Mouse (Mus musculus): ENCODE data around the gene Ly6g6c. TPM values are rescaled to one million over a fixed set of nuclear protein-coding genes. Genes with fewer than 3 reads are reported as not detected.

The Ly6g6c gene
- polyA plus RNA-seq, 1 experiment from 2014 or later = 0.87 TPM

- H3K4me3 ChIP-seq = peak overlapping the region; percentile 76
- ATAC-seq (ENCODE audit: insufficient number of reproducible peaks, insufficient read depth, low FRiP score, low TSS enrichment, low read depth) = no peak
- H3K9ac ChIP-seq = peak overlapping the region; percentile 83
- WGBS = 57% methylated on average over 22 of the region's 22 CpGs
- H3K27me3 ChIP-seq = peaks cover 26% of the 10 kb centered on the region
- peaks cover 37% of the 10 kb centered on the region for H3K4me1 ChIP-seq
- H3K9me3 ChIP-seq = no peaks in the 10 kb centered on the region
- H3K27ac ChIP-seq = no peak overlapping the region; the same call in 1 of the 2 replicates
- peaks cover 59% of the 10 kb centered on the region for H3K36me3 ChIP-seq
- H3K4me2 ChIP-seq = peak overlapping the region; percentile 96
Observed at GRCm38 (mm10) chr17:35060737-35061297, 4.4 kb upstream of the Ly6g6c start.

GRCm38 (mm10) chr17:35061299-35061698 lies 3.9 kb upstream of the Ly6g6c start:
- H3K9me3 ChIP-seq = no peaks in the 10 kb centered on the region
- H3K9ac ChIP-seq = no peak overlapping the region
- peaks cover 37% of the 10 kb centered on the region for H3K4me1 ChIP-seq
- WGBS = 83% methylated on average over 8 of the region's 8 CpGs
- ATAC-seq (ENCODE audit: insufficient number of reproducible peaks, insufficient read depth, low FRiP score, low TSS enrichment, low read depth) = no peak
- peak overlapping the region; percentile 76 for H3K4me3 ChIP-seq
- H3K4me2 ChIP-seq = peak overlapping the region; percentile 96
- H3K27ac ChIP-seq = no peak overlapping the region
- peaks cover 31% of the 10 kb centered on the region for H3K27me3 ChIP-seq
- peaks cover 54% of the 10 kb centered on the region for H3K36me3 ChIP-seq

- no peak for ATAC-seq (ENCODE audit: insufficient number of reproducible peaks, insufficient read depth, low FRiP score, low TSS enrichment, low read depth)
- Histone ChIP-seq H3K9me3 (no peaks in the 10 kb centered on the region), H3K27ac (no peak overlapping the region), H3K4me1 (peaks cover 37% of the 10 kb centered on the region), H3K4me3 (no peak overlapping the region), H3K27me3 (peaks cover 51% of the 10 kb centered on the region), H3K9ac (no peak overlapping the region), H3K36me3 (peaks cover 34% of the 10 kb centered on the region), H3K4me2 (no peak overlapping the region)
- 98% methylated on average over 3 of the region's 3 CpGs for WGBS
Observed at GRCm38 (mm10) chr17:35063466-35063865, 1.7 kb upstream of the Ly6g6c start.

GRCm38 (mm10) chr17:35064378-35064877 lies 760 bp upstream of the Ly6g6c start:
- Histone ChIP-seq H3K4me1 (peaks cover 34% of the 10 kb centered on the region), H3K27ac (peak overlapping the region; percentile 45; the same call in 1 of the 2 replicates), H3K36me3 (peaks cover 32% of the 10 kb centered on the region), H3K27me3 (peaks cover 56% of the 10 kb centered on the region), H3K9ac (peak overlapping the region; percentile 58; the same call in 1 of the 2 replicates), H3K9me3 (no peaks in the 10 kb centered on the region), H3K4me2 (peak overlapping the region; percentile 66), H3K4me3 (peak overlapping the region; percentile 41)
- 27% methylated on average over 10 of the region's 10 CpGs for WGBS
- no peak for ATAC-seq (ENCODE audit: insufficient number of reproducible peaks, insufficient read depth, low FRiP score, low TSS enrichment, low read depth)

- peaks cover 23% of the 10 kb centered on the region for H3K36me3 ChIP-seq
- 42% methylated on average over 10 of the region's 10 CpGs for WGBS
- H3K9ac ChIP-seq = peak within 1 kb of the TSS; percentile 58
- peak within 1 kb of the TSS; percentile 41 for H3K4me3 ChIP-seq
- H3K27me3 ChIP-seq = peaks cover 56% of the 10 kb centered on the region
- peaks cover 20% of the 10 kb centered on the region for H3K4me1 ChIP-seq
- H3K27ac ChIP-seq = peak within 1 kb of the TSS; percentile 60; the same call in 1 of the 2 replicates
- H3K9me3 ChIP-seq = no peaks in the 10 kb centered on the region
- no peak for ATAC-seq (ENCODE audit: insufficient number of reproducible peaks, insufficient read depth, low FRiP score, low TSS enrichment, low read depth)
- peak within 1 kb of the TSS; percentile 66 for H3K4me2 ChIP-seq
Observed at GRCm38 (mm10) chr17:35066084-35066483, 896 bp downstream of the Ly6g6c start, which contains the start of gene Mpig6b. Gene Mpig6b (minus strand): TSS chr17:35066184.

- Histone ChIP-seq H3K36me3 (peaks cover 2% of the 10 kb centered on the region), H3K9me3 (no peaks in the 10 kb centered on the region), H3K4me1 (peaks cover 17% of the 10 kb centered on the region), H3K4me2 (no peak overlapping the region), H3K27ac (no peak overlapping the region), H3K27me3 (peaks cover 55% of the 10 kb centered on the region), H3K4me3 (no peak overlapping the region), H3K9ac (no peak overlapping the region)
- ATAC-seq (ENCODE audit: insufficient number of reproducible peaks, insufficient read depth, low FRiP score, low TSS enrichment, low read depth) = no peak
- 75% methylated on average over 17 of the region's 17 CpGs for WGBS
Observed at GRCm38 (mm10) chr17:35068213-35068914, 3.2 kb downstream of the Ly6g6c start.

DNA sequence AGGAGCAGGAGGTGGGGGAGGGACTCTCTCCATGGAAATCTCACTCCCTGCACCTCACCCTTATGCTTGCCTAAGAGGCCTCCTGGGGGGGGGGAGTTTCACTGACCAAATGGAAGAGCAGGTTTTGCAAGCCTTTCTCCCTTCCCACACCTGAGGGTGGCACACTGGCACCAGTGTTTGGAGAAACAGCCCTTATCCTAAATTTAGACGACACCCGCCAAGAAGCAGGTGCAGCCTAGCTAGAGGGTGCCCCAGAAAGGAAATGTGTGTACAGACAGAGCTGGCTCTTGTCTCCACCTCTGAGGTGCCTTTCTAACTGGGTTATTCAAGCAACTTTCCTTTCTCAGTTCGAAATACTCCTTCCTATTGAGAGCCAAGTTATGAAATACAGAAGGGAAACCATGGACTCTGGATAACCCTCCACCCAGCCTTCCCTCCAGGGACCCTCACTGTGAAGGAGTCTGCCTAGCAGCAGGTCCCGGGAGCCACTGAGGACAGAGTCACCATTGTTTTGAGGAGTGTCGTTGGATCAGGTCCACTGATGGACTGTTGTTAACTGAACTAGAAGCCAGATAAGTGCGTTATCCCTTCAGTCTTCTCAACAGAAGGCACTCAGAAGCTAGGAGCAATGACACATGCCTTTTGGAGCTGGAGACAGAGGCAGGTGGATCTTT lies 5.5 kb downstream of the Ly6g6c start:
- Histone ChIP-seq H3K27me3 (peaks cover 31% of the 10 kb centered on the region), H3K9ac (no peak overlapping the region), H3K4me1 (peaks cover 7% of the 10 kb centered on the region), H3K9me3 (no peaks in the 10 kb centered on the region), H3K4me2 (no peak overlapping the region), H3K4me3 (no peak overlapping the region), H3K27ac (no peak overlapping the region), H3K36me3 (no peaks in the 10 kb centered on the region)
- 31% methylated on average over 6 of the region's 6 CpGs for WGBS
- ATAC-seq (ENCODE audit: insufficient number of reproducible peaks, insufficient read depth, low FRiP score, low TSS enrichment, low read depth) = no peak

DNA sequence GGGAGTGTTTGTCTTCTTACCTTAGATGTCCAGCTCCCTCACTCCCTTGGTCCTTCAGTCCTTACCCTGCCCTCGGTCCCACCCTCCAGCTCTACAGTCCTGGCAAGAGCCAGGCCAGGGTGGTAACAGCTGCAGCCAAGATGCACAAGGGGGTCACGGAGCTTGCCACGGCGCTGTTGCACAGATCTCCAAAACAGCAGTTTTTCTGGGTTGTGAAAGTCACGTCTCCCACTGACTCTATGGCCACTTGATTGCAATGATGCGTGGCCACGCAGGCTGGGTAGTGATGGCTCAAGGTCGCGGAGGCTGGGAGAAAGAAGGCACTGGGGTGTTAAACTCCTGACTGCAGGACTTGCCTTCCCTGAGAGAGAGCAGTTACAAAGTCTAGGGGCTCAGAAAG lies 6.3 kb downstream of the Ly6g6c start:
- whole genome bisulfite sequencing = 83% methylated on average over 9 of the region's 9 CpGs

GRCm38 (mm10) chr17:35074097-35074496 lies 8.9 kb downstream of the Ly6g6c start:
- H3K27ac ChIP-seq = no peak overlapping the region
- no peak for ATAC-seq (ENCODE audit: insufficient number of reproducible peaks, insufficient read depth, low FRiP score, low TSS enrichment, low read depth)

More for the DNA sequence above, 6.3 kb downstream of the Ly6g6c start:
- no peak overlapping the region for H3K4me2 ChIP-seq
- H3K27ac ChIP-seq = no peak overlapping the region
- peaks cover 24% of the 10 kb centered on the region for H3K27me3 ChIP-seq
- H3K36me3 ChIP-seq = no peaks in the 10 kb centered on the region
- ATAC-seq (ENCODE audit: insufficient number of reproducible peaks, insufficient read depth, low FRiP score, low TSS enrichment, low read depth) = no peak
- H3K4me1 ChIP-seq = peaks cover 13% of the 10 kb centered on the region
- no peaks in the 10 kb centered on the region for H3K9me3 ChIP-seq
- H3K9ac ChIP-seq = no peak overlapping the region
- no peak overlapping the region for H3K4me3 ChIP-seq

DNA sequence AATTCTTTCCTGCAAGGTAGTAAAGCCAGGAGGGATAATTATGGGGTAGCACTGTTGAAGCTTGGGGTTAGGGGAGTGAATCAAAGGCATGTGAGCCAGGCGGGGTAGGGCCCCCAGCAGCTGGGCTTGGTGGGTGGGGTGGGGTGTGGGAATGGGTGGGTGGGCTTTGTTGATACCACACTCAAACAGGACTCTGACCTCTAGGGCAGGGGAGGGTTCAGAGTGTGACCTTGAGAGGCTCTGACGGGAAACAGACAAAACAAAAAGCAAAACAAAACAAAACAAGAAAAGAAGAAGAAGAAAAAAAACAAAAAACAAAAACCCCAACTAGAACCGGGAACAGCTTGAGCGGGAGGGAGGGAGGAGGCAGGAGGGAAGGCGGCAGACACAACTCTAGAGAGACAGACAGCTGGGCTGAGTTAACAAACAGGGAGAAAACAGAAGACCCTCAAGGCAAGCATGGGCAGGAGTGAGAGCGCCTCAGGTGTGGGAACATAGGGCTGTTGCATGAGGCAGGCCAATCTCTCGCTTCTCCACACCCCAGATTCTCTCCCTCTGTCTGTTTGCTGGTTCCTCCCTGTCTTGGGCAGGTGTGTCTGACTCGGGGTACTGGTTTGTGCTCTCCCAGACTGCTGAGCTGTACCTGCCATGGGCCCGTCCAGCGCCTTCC lies 11.5 kb downstream of the Ly6g6c start, which contains the start of gene Ly6g6e:
Ly6g6e (plus strand) TSS at position 396 of the 670 bp plus-strand sequence.
- 5% methylated on average over 10 of the region's 10 CpGs for WGBS
- Histone ChIP-seq H3K27me3 (peaks cover 16% of the 10 kb centered on the region), H3K4me3 (peak within 1 kb of the TSS; percentile 20; the same call in 1 of the 2 replicates), H3K9me3 (no peaks in the 10 kb centered on the region), H3K4me1 (peaks cover 32% of the 10 kb centered on the region), H3K9ac (no peak within 1 kb of the TSS; the same call in 1 of the 2 replicates), H3K27ac (peak within 1 kb of the TSS; percentile 55; the same call in 1 of the 2 replicates), H3K36me3 (no peaks in the 10 kb centered on the region), H3K4me2 (peak within 1 kb of the TSS; percentile 45)
- no peak for ATAC-seq (ENCODE audit: insufficient number of reproducible peaks, insufficient read depth, low FRiP score, low TSS enrichment, low read depth)

More at GRCm38 (mm10) chr17:35074097-35074496, 8.9 kb downstream of the Ly6g6c start:
- no peak overlapping the region for H3K4me3 ChIP-seq
- WGBS = 41% methylated on average over 17 of the region's 17 CpGs
- peaks cover 13% of the 10 kb centered on the region for H3K27me3 ChIP-seq
- no peak overlapping the region for H3K9ac ChIP-seq
- H3K4me2 ChIP-seq = no peak overlapping the region
- no peaks in the 10 kb centered on the region for H3K36me3 ChIP-seq
- no peaks in the 10 kb centered on the region for H3K9me3 ChIP-seq
- peaks cover 32% of the 10 kb centered on the region for H3K4me1 ChIP-seq

GRCm38 (mm10) chr17:35077285-35077684 lies 12.1 kb downstream of the Ly6g6c start:
- no peak overlapping the region for H3K9ac ChIP-seq
- H3K4me1 ChIP-seq = peaks cover 32% of the 10 kb centered on the region
- H3K4me2 ChIP-seq = peak overlapping the region; percentile 45
- 0 out of 2 replicates have a peak overlapping the region, but pooled peaks have one; percentile 20 for H3K4me3 ChIP-seq
- no peak for ATAC-seq (ENCODE audit: insufficient number of reproducible peaks, insufficient read depth, low FRiP score, low TSS enrichment, low read depth)
- no peaks in the 10 kb centered on the region for H3K36me3 ChIP-seq
- H3K9me3 ChIP-seq = no peaks in the 10 kb centered on the region
- peaks cover 16% of the 10 kb centered on the region for H3K27me3 ChIP-seq
- peak overlapping the region; percentile 55; the same call in 1 of the 2 replicates for H3K27ac ChIP-seq
- 33% methylated on average over 2 of the region's 2 CpGs for WGBS
